Mouse (Mus musculus) forebrain, embryonic 13.5 days (tissue): ENCODE measurements around the gene Bloc1s5. TPM values are rescaled to one million over a fixed set of nuclear protein-coding genes. Genes with fewer than 3 reads are reported as not detected.

Experiments
- ATAC-seq: fragments of 200-750 bp; cut with Nextera tagmentation; 2 replicates; pipeline ENCODE4 v1.8.0; 2017
- H3K27ac ChIP-seq: fragments of 300-500 bp; sonication (generic); 2 replicates; pipeline ENCODE4 v1.5.1; 2015; ENCODE audit warnings: inconsistent platforms, mild to moderate bottlenecking, moderate library complexity
- H3K27me3 ChIP-seq: fragments of 300-500 bp; sonication (generic); 2 replicates; pipeline ENCODE4 v1.6.1; 2015; ENCODE audit warnings: mild to moderate bottlenecking, inconsistent platforms
- H3K36me3 ChIP-seq: fragments of 300-500 bp; sonication (generic); 2 replicates; pipeline ENCODE4 v1.6.1; 2015; ENCODE audit warnings: mild to moderate bottlenecking, inconsistent platforms; ENCODE audit not compliant: poor library complexity, severe bottlenecking
- H3K4me1 ChIP-seq: fragments of 300-500 bp; sonication (generic); 2 replicates; pipeline ENCODE4 v1.6.1; 2015; ENCODE audit warnings: inconsistent platforms
- H3K4me2 ChIP-seq: fragments of 300-500 bp; sonication (generic); 2 replicates; pipeline ENCODE4 v1.6.1; 2015; ENCODE audit warnings: inconsistent platforms, mild to moderate bottlenecking, moderate library complexity
- H3K4me3 ChIP-seq: fragments of 300-500 bp; sonication (generic); 2 replicates; pipeline ENCODE4 v1.5.1; 2015; ENCODE audit warnings: mild to moderate bottlenecking, inconsistent platforms
- H3K9ac ChIP-seq: fragments of 300-500 bp; sonication (generic); 2 replicates; pipeline ENCODE4 v1.6.1; 2015; ENCODE audit warnings: mild to moderate bottlenecking, inconsistent platforms
- H3K9me3 ChIP-seq: fragments of 300-500 bp; sonication (generic); replicated peaks from 2 replicates; pipeline ENCODE4 v1.6.1; 2016; ENCODE audit warnings: inconsistent platforms
- WGBS: fragments of 180-500 bp; shearing (Covaris S2); methylation state at CpG from one replicate; pipeline ENCODE4 v1.1.7; 2015; 5-methylcytosine and 5-hydroxymethylcytosine counted together
- polyA plus RNA-seq: library from polyadenylated mRNA; unstranded; fragments of >200 nt; fragmentation: Nextera tagmentation; extraction: Ambion mirVana; gene quantifications from 2 replicates; pipeline ENCODE4 v1.2.1, GENCODE M21; 2015

Bloc1s5 gene
- polyA plus RNA-seq, 1 experiment from 2014 or later = 24.3 TPM

GRCm38 (mm10) chr13:38615656-38616055 is 19.3 kb downstream of the Bloc1s5 start:
- no peaks in the 10 kb centered on the region for H3K27me3 ChIP-seq
- H3K27ac ChIP-seq = no peak overlapping the region
- peaks cover 37% of the 10 kb centered on the region for H3K36me3 ChIP-seq
- no peaks in the 10 kb centered on the region for H3K4me1 ChIP-seq
- ATAC-seq = no peak
- no peak overlapping the region for H3K4me2 ChIP-seq
- no peak overlapping the region for H3K4me3 ChIP-seq
- no peak overlapping the region for H3K9ac ChIP-seq
- 93% methylated on average over 5 of the region's 5 CpGs for WGBS
- H3K9me3 ChIP-seq = no peaks in the 10 kb centered on the region

GRCm38 (mm10) chr13:38614298-38614697 is 20.6 kb downstream of the Bloc1s5 start:
- no peak overlapping the region for H3K9ac ChIP-seq
- 73% methylated on average over 5 of the region's 5 CpGs for WGBS

GRCm38 (mm10) chr13:38613583-38613982 is 21.3 kb downstream of the Bloc1s5 start:
- Histone ChIP-seq H3K36me3 (peaks cover 38% of the 10 kb centered on the region), H3K4me2 (no peak overlapping the region), H3K4me1 (no peaks in the 10 kb centered on the region), H3K9ac (no peak overlapping the region), H3K9me3 (no peaks in the 10 kb centered on the region), H3K27me3 (no peaks in the 10 kb centered on the region), H3K27ac (no peak overlapping the region), H3K4me3 (no peak overlapping the region)
- WGBS = 90% methylated on average over 8 of the region's 8 CpGs
- no peak for ATAC-seq

More at GRCm38 (mm10) chr13:38614298-38614697, 20.6 kb downstream of the Bloc1s5 start:
- no peaks in the 10 kb centered on the region for H3K4me1 ChIP-seq
- no peaks in the 10 kb centered on the region for H3K27me3 ChIP-seq
- H3K4me2 ChIP-seq = no peak overlapping the region
- no peak overlapping the region for H3K27ac ChIP-seq
- H3K36me3 ChIP-seq = peaks cover 41% of the 10 kb centered on the region
- H3K4me3 ChIP-seq = no peak overlapping the region
- no peak for ATAC-seq
- no peaks in the 10 kb centered on the region for H3K9me3 ChIP-seq

GRCm38 (mm10) chr13:38612608-38613007 is 22.3 kb downstream of the Bloc1s5 start:
- ATAC-seq = no peak
- Histone ChIP-seq H3K36me3 (peaks cover 38% of the 10 kb centered on the region), H3K4me2 (no peak overlapping the region), H3K27ac (no peak overlapping the region), H3K9me3 (no peaks in the 10 kb centered on the region), H3K4me1 (no peaks in the 10 kb centered on the region), H3K27me3 (no peaks in the 10 kb centered on the region), H3K4me3 (no peak overlapping the region), H3K9ac (no peak overlapping the region)
- 92% methylated on average over 9 of the region's 9 CpGs for WGBS

DNA sequence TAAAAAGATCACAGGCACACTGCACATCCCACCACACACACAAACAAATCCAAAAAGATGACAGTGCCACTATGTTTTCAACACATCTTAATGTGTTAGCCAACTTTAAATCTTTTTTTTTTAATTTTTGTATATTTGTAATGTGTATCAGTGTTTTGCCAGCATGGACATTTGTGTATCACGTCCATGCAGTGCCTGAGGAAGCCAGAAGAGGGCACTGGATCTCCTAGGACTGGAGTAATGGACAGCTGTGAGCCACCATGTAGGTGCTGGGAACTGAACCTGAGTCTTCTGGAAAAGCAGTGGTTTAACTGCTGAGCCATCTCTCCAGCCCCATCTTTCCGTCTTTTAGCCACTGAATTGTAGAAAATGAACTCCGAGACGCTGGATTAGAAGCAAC is 22.7 kb downstream of the Bloc1s5 start:
- H3K9ac ChIP-seq = no peak overlapping the region
- no peak for ATAC-seq
- H3K27ac ChIP-seq = no peak overlapping the region
- H3K4me1 ChIP-seq = no peaks in the 10 kb centered on the region
- H3K36me3 ChIP-seq = peaks cover 41% of the 10 kb centered on the region
- H3K27me3 ChIP-seq = no peaks in the 10 kb centered on the region
- no peak overlapping the region for H3K4me3 ChIP-seq
- WGBS = 96% methylated on average over 4 of the region's 4 CpGs
- no peak overlapping the region for H3K4me2 ChIP-seq
- H3K9me3 ChIP-seq = no peaks in the 10 kb centered on the region

DNA sequence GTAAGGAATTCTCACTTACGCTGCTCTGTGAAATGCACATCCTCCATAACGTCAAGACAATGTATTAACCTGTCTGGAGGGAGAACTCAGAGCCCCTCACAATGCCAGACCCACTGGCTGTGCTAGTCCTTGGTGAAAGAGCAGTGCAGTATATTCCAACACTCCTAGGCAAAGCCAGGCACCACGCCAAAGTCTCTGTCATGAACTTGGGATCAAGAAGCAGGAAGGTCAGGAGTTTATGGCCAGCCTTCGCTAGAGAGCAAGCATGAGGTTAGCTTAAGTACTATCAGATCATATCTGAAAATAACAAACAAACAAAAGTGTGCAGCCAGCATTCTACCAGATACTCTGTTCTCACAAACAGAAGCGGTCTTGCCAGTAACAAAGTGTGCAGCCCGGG is 24.6 kb downstream of the Bloc1s5 start:
- peaks cover 35% of the 10 kb centered on the region for H3K36me3 ChIP-seq
- H3K9me3 ChIP-seq = no peaks in the 10 kb centered on the region
- ATAC-seq = no peak
- no peak overlapping the region for H3K9ac ChIP-seq
- H3K27ac ChIP-seq = no peak overlapping the region
- no peaks in the 10 kb centered on the region for H3K27me3 ChIP-seq
- no peak overlapping the region for H3K4me2 ChIP-seq
- WGBS = 89% methylated on average over 6 of the region's 6 CpGs
- no peak overlapping the region for H3K4me3 ChIP-seq
- no peaks in the 10 kb centered on the region for H3K4me1 ChIP-seq

DNA sequence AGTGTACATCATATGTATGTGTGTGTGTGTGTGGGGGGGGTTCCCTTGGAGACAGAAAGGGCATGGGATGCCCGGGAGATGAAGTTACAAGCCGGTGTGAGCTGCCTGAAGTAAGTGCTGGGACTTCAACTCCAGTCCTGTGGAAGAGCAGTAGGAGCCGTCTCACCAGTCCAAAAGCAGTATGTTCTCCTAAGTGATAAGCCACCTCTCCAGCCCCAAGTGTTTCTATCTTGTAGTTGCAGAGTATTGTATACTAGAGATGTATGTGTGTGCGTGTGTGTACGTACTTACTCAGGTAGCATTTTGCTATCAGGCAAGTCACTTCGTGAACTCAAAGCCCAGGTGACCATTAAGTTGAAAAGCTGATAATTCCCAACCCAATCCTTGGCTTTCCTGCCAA is 27.8 kb downstream of the Bloc1s5 start:
- H3K4me3 ChIP-seq = no peak overlapping the region
- H3K36me3 ChIP-seq = peaks cover 19% of the 10 kb centered on the region
- no peak overlapping the region for H3K27ac ChIP-seq
- H3K27me3 ChIP-seq = no peaks in the 10 kb centered on the region
- no peak overlapping the region for H3K4me2 ChIP-seq
- H3K4me1 ChIP-seq = no peaks in the 10 kb centered on the region
- no peak overlapping the region for H3K9ac ChIP-seq
- no peaks in the 10 kb centered on the region for H3K9me3 ChIP-seq
- WGBS = 92% methylated on average over 6 of the region's 6 CpGs
- ATAC-seq = no peak

DNA sequence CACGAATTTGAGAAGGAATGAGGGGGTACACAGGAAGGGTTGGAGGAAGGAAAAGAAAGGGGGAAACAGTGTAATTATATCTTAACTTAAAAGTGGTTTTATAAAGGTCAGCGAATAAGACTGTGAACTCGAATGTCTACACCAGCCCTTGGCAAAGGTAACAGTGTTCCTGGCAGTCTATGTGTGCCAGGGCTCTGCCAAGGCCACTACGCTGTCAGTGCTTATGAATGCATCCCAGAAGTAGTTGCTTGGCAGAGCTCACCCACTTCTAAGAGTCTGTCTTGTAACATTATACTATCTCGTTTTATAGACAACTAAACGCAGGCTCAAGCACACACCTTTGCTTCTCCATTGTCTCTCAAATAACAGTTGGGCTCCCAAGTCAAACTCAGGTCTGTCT is 29.6 kb downstream of the Bloc1s5 start:
- no peaks in the 10 kb centered on the region for H3K27me3 ChIP-seq

DNA sequence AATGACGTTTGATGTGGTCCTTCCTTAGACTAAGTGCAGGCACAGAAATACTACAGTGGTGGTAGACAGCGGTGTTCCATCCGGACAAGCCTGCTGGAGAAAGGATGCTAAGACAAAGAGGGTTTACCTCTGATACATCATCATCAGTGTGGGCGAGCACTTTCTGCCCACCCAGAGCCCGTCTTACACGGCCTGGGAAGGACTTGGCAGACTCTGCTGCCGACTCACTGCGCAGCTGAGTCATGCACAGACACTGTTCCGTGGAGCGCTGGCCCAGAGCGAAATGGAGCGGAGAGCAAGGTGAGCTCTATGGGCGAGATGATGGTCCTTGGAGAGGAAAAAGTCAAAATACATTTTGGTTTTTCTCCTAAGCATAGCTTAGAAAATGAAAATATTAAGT is 31.9 kb downstream of the Bloc1s5 start:
- ATAC-seq = no peak
- no peak overlapping the region for H3K4me2 ChIP-seq
- WGBS = 89% methylated on average over 13 of the region's 13 CpGs
- 0 out of 2 replicates have a peak, but pooled peaks cover 9% of the 10 kb centered on the region for H3K36me3 ChIP-seq
- H3K4me1 ChIP-seq = no peaks in the 10 kb centered on the region
- H3K9ac ChIP-seq = no peak overlapping the region
- H3K9me3 ChIP-seq = no peaks in the 10 kb centered on the region
- H3K27ac ChIP-seq = no peak overlapping the region
- H3K4me3 ChIP-seq = no peak overlapping the region
- H3K27me3 ChIP-seq = no peaks in the 10 kb centered on the region

More for the DNA sequence above, 29.6 kb downstream of the Bloc1s5 start:
- Histone ChIP-seq H3K9me3 (no peaks in the 10 kb centered on the region), H3K9ac (no peak overlapping the region), H3K27ac (no peak overlapping the region), H3K36me3 (peaks cover 10% of the 10 kb centered on the region; the same call in 1 of the 2 replicates), H3K4me2 (no peak overlapping the region), H3K4me3 (no peak overlapping the region), H3K4me1 (no peaks in the 10 kb centered on the region)
- ATAC-seq = no peak
- 83% methylated on average over 6 of the region's 6 CpGs for WGBS

- no peak overlapping the region for H3K4me3 ChIP-seq
- no peaks in the 10 kb centered on the region for H3K27me3 ChIP-seq
- WGBS = 62% methylated on average over 17 of the region's 17 CpGs
- H3K27ac ChIP-seq = no peak overlapping the region
- 0 out of 2 replicates have a peak, but pooled peaks cover 6% of the 10 kb centered on the region for H3K36me3 ChIP-seq
- no peaks in the 10 kb centered on the region for H3K9me3 ChIP-seq
- no peak overlapping the region for H3K4me2 ChIP-seq
- no peak overlapping the region for H3K9ac ChIP-seq
- H3K4me1 ChIP-seq = no peaks in the 10 kb centered on the region
- ATAC-seq = no peak
Observed at GRCm38 (mm10) chr13:38602243-38602832, 32.6 kb downstream of the Bloc1s5 start.

- no peak overlapping the region for H3K4me2 ChIP-seq
- no peaks in the 10 kb centered on the region for H3K36me3 ChIP-seq
- no peaks in the 10 kb centered on the region for H3K27me3 ChIP-seq
- no peaks in the 10 kb centered on the region for H3K9me3 ChIP-seq
- H3K9ac ChIP-seq = no peak overlapping the region
- 87% methylated on average over 11 of the region's 11 CpGs for WGBS
- no peak overlapping the region for H3K27ac ChIP-seq
- no peak overlapping the region for H3K4me3 ChIP-seq
- no peaks in the 10 kb centered on the region for H3K4me1 ChIP-seq
- no peak for ATAC-seq
Observed at GRCm38 (mm10) chr13:38600811-38601210, 34.1 kb downstream of the Bloc1s5 start.

- 63% methylated on average over 3 of the region's 3 CpGs for WGBS
- H3K4me3 ChIP-seq = no peak overlapping the region
- H3K9ac ChIP-seq = no peak overlapping the region
- H3K9me3 ChIP-seq = no peaks in the 10 kb centered on the region
- ATAC-seq = no peak; the same call in 1 of the 2 replicates
- H3K27ac ChIP-seq = no peak overlapping the region
- no peak overlapping the region for H3K4me2 ChIP-seq
- H3K36me3 ChIP-seq = no peaks in the 10 kb centered on the region
- no peaks in the 10 kb centered on the region for H3K27me3 ChIP-seq
- no peaks in the 10 kb centered on the region for H3K4me1 ChIP-seq
Observed at GRCm38 (mm10) chr13:38597076-38597475, 37.8 kb downstream of the Bloc1s5 start.

DNA sequence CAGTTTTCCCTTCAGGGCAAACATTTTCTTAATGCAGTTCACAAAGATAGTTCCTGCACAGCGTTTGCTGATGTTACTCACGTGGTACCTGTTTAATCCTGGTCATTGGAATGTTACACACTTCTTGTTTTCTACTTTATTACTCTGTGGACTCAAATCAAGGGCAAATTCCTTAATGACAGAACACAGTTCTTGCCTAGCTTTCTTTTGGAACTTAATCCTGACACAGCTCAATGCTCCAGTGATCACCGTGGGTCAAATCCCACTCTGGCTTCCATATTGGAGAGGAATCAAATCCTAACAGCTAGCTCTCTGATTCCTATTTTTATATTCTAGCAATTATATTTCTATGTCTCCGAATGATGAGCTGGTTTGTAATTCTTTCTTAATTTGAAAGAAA is 38.4 kb downstream of the Bloc1s5 start:
- 74% methylated on average over 4 of the region's 4 CpGs for WGBS
- Histone ChIP-seq H3K27me3 (no peaks in the 10 kb centered on the region), H3K9ac (no peak overlapping the region), H3K27ac (no peak overlapping the region), H3K4me1 (no peaks in the 10 kb centered on the region), H3K9me3 (no peaks in the 10 kb centered on the region), H3K36me3 (no peaks in the 10 kb centered on the region), H3K4me2 (no peak overlapping the region), H3K4me3 (no peak overlapping the region)
- no peak for ATAC-seq
